Mouse (Mus musculus): ENCODE measurements at regions not wholly inside any gene's neighbourhood (a gene's known extent, or its start where the extent isn't known, plus 50 kb on each side); places are given as distances from the start of the nearest gene placed in this dataset.

DNA sequence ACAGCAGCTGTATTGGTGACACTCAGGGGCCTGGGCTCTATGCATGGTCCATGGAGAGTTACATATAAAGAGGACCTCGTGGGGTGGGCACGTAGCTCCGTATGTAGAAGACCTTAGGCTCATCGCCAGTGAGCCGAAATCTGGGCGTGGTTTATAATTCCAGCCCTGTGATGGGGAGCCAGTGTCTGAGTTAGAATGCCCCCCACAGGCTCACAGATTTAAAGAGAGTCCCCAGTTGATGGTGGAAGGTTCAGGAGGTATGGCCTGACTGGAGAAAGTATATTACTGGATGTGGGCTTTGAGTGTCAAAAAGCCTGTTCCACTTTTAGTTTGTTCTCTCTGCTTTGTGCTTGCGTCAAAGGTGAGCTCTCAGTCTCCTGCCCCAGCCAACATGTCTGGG is 54.8 kb downstream of the 1700122O11Rik start:
- 86% methylated on average over 7 of the region's 7 CpGs for WGBS
- peaks cover 11% of the 10 kb centered on the region for H3K27me3 ChIP-seq
- H3K4me2 ChIP-seq (replicated peaks): no peak overlapping the region
- ATAC-seq (ENCODE audit: low FRiP score, low read depth): no peak
- H3K36me3 ChIP-seq: no peaks in the 10 kb centered on the region
- H3K4me3 ChIP-seq: no peak overlapping the region
- H3K9ac ChIP-seq (replicated peaks): no peak overlapping the region
- H3K9me3 ChIP-seq: no peaks in the 10 kb centered on the region
- H3K27ac ChIP-seq (replicated peaks): no peak overlapping the region; the same call in 1 of the 2 replicates
- H3K4me1 ChIP-seq: peaks cover 27% of the 10 kb centered on the region

DNA sequence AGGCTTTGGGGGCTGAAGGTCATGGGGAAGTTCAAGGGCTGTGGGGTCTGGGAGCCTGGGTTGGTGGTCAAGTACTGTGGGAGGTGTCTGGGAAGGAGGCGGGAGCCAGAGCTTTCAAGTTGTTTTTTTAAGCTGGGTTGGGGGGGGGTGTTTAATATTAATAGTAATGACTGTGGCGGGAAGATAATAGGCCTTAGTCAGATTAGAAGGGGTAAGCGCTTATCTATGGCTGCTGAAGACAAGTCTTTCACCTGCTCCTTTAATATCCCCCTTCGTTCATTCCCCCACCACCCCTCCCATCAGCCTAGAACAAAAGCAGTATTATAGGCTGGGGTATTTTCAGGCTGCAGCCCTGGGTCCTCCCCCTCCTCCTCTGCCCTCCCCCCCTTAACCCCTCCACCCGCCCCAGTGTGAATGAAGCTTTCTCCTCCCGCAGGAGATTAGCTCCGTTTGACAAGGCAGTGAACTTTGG is 56.5 kb downstream of the 1700122O11Rik start:
- H3K4me2 ChIP-seq (replicated peaks): 0 out of 2 replicates have a peak overlapping the region, but pooled peaks have one; percentile 7
- H3K36me3 ChIP-seq: no peaks in the 10 kb centered on the region
- H3K4me3 ChIP-seq: no peak overlapping the region
- H3K4me1 ChIP-seq: peaks cover 34% of the 10 kb centered on the region
- peak; percentile 89 for ATAC-seq (ENCODE audit: low FRiP score, low read depth)
- H3K27ac ChIP-seq (replicated peaks): peak overlapping the region; percentile 70
- no peak overlapping the region for H3K9ac ChIP-seq (replicated peaks)
- H3K9me3 ChIP-seq: no peaks in the 10 kb centered on the region
- peaks cover 14% of the 10 kb centered on the region for H3K27me3 ChIP-seq
- 5% methylated on average over 7 of the region's 7 CpGs for WGBS

GRCm38 (mm10) chr17:47979266-47979665 is 54.8 kb upstream of the Foxp4 start:
- H3K27ac ChIP-seq (replicated peaks): no peak overlapping the region
- no peak overlapping the region for H3K9ac ChIP-seq (replicated peaks)
- H3K4me1 ChIP-seq: peaks cover 54% of the 10 kb centered on the region
- WGBS: 62% methylated on average over 4 of the region's 4 CpGs
- ATAC-seq (ENCODE audit: low FRiP score, low read depth): no peak
- H3K9me3 ChIP-seq: no peaks in the 10 kb centered on the region
- no peaks in the 10 kb centered on the region for H3K36me3 ChIP-seq
- H3K4me2 ChIP-seq (replicated peaks): no peak overlapping the region
- H3K27me3 ChIP-seq: peaks cover 20% of the 10 kb centered on the region
- no peak overlapping the region for H3K4me3 ChIP-seq

GRCm38 (mm10) chr17:47978404-47979030 is 54.1 kb upstream of the Foxp4 start:
- peaks cover 27% of the 10 kb centered on the region for H3K27me3 ChIP-seq
- WGBS: 24% methylated on average over 9 of the region's 9 CpGs
- H3K4me2 ChIP-seq (replicated peaks): no peak overlapping the region
- H3K27ac ChIP-seq (replicated peaks): no peak overlapping the region
- H3K36me3 ChIP-seq: no peaks in the 10 kb centered on the region
- H3K4me3 ChIP-seq: no peak overlapping the region
- no peaks in the 10 kb centered on the region for H3K9me3 ChIP-seq
- no peak overlapping the region for H3K9ac ChIP-seq (replicated peaks)
- peaks cover 62% of the 10 kb centered on the region for H3K4me1 ChIP-seq
- no peak for ATAC-seq (ENCODE audit: low FRiP score, low read depth)

- peaks cover 32% of the 10 kb centered on the region for H3K27me3 ChIP-seq
- H3K4me1 ChIP-seq: peaks cover 66% of the 10 kb centered on the region
- 72% methylated on average over 2 of the region's 2 CpGs for WGBS
- no peak overlapping the region for H3K9ac ChIP-seq (replicated peaks)
- H3K27ac ChIP-seq (replicated peaks): no peak overlapping the region
- no peak overlapping the region for H3K4me3 ChIP-seq
- ATAC-seq (ENCODE audit: low FRiP score, low read depth): no peak
- H3K36me3 ChIP-seq: no peaks in the 10 kb centered on the region
- H3K9me3 ChIP-seq: no peaks in the 10 kb centered on the region
- no peak overlapping the region for H3K4me2 ChIP-seq (replicated peaks)
These were observed 53.6 kb upstream of the Foxp4 start for GRCm38 (mm10) chr17:47978001-47978400.

DNA sequence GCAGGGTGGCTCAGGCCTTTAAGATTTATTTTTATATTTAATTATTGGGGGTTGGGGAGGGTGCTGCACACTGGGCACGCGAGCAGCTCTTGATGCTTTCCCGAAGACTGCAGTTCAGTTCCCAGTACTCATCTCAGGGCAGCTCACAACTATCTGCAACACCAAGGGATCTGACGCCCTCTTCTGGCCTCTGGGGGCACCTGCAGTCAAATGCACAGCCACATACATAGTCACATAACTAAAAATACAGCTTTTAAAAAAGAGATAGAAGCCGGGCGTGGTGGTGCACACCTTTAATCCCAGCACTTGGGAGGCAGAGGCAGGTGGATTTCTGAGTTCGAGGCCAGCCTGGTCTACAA is 52.5 kb upstream of the Foxp4 start:
- no peak overlapping the region for H3K4me3 ChIP-seq
- 0 out of 2 replicates have a peak, but pooled peaks cover 2% of the 10 kb centered on the region for H3K9me3 ChIP-seq
- H3K27ac ChIP-seq (replicated peaks): peak overlapping the region; percentile 93
- 81% methylated on average over 7 of the region's 7 CpGs for WGBS
- ATAC-seq (ENCODE audit: low FRiP score, low read depth): no peak
- peaks cover 60% of the 10 kb centered on the region for H3K4me1 ChIP-seq
- no peak overlapping the region for H3K4me2 ChIP-seq (replicated peaks)
- 0 out of 2 replicates have a peak, but pooled peaks cover 2% of the 10 kb centered on the region for H3K36me3 ChIP-seq
- peaks cover 39% of the 10 kb centered on the region for H3K27me3 ChIP-seq
- H3K9ac ChIP-seq (replicated peaks): no peak overlapping the region

- peak overlapping the region; percentile 31 for H3K4me3 ChIP-seq
- H3K27me3 ChIP-seq: peaks cover 41% of the 10 kb centered on the region
- H3K36me3 ChIP-seq: 0 out of 2 replicates have a peak, but pooled peaks cover 4% of the 10 kb centered on the region
- ATAC-seq (ENCODE audit: low FRiP score, low read depth): peak; percentile 58
- H3K9me3 ChIP-seq: 0 out of 2 replicates have a peak, but pooled peaks cover 3% of the 10 kb centered on the region
- peak overlapping the region; percentile 53 for H3K4me2 ChIP-seq (replicated peaks)
- 4% methylated on average over 27 of the region's 27 CpGs for WGBS
- H3K27ac ChIP-seq (replicated peaks): peak overlapping the region; percentile 93
- H3K4me1 ChIP-seq: peaks cover 53% of the 10 kb centered on the region
- H3K9ac ChIP-seq (replicated peaks): peak overlapping the region; percentile 41
These were observed 51.9 kb upstream of the Foxp4 start for GRCm38 (mm10) chr17:47976061-47976998.

- 0 out of 2 replicates have a peak, but pooled peaks cover 3% of the 10 kb centered on the region for H3K9me3 ChIP-seq
- H3K27me3 ChIP-seq: peaks cover 41% of the 10 kb centered on the region
- H3K4me1 ChIP-seq: peaks cover 48% of the 10 kb centered on the region
- H3K4me3 ChIP-seq: peak overlapping the region; percentile 41
- H3K27ac ChIP-seq (replicated peaks): peak overlapping the region; percentile 93
- peak; percentile 16; the same call in 1 of the 2 replicates for ATAC-seq (ENCODE audit: low FRiP score, low read depth)
- 0 out of 2 replicates have a peak, but pooled peaks cover 4% of the 10 kb centered on the region for H3K36me3 ChIP-seq
- peak overlapping the region; percentile 53 for H3K9ac ChIP-seq (replicated peaks)
- WGBS: 2% methylated on average over 34 of the region's 37 CpGs
- peak overlapping the region; percentile 67 for H3K4me2 ChIP-seq (replicated peaks)
These were observed 51.0 kb upstream of the Foxp4 start for GRCm38 (mm10) chr17:47975281-47976060.

GRCm38 (mm10) chr17:47974503-47974902 is 50.1 kb upstream of the Foxp4 start:
- Histone ChIP-seq H3K4me3 (peak overlapping the region; percentile 41), H3K9me3 (0 out of 2 replicates have a peak, but pooled peaks cover 3% of the 10 kb centered on the region), H3K27ac (replicated peaks) (peak overlapping the region; percentile 76), H3K4me2 (replicated peaks) (peak overlapping the region; percentile 67), H3K27me3 (peaks cover 41% of the 10 kb centered on the region), H3K36me3 (0 out of 2 replicates have a peak, but pooled peaks cover 4% of the 10 kb centered on the region), H3K9ac (replicated peaks) (peak overlapping the region; percentile 53; the same call in 1 of the 2 replicates), H3K4me1 (peaks cover 48% of the 10 kb centered on the region)
- ATAC-seq (ENCODE audit: low FRiP score, low read depth): peak; percentile 8; the same call in 1 of the 2 replicates
- WGBS: 5% methylated on average over 13 of the region's 13 CpGs

All from midbrain, embryonic 12.5 days (tissue).